Mouse (Mus musculus) c-Kit-negative CD71-positive TER-119-positive erythroid progenitor cells, embryonic 14.5 days (primary cell): ENCODE measurements around the gene Dab1.

Experiments used
- DNase-seq: peaks from one replicate; pipeline ENCODE4 v3.0.0-alpha.2; 2013; ENCODE audit warnings: low read depth, low spot score

The Dab1 gene

GRCm38 (mm10) chr4:104665553-104665952, 1046.4 kb downstream of the Dab1 start:
- no peak for DNase-seq

- no peak for DNase-seq
These were observed 1047.8 kb downstream of the Dab1 start for GRCm38 (mm10) chr4:104666831-104667551.

- no peak for DNase-seq
These were observed 1048.9 kb downstream of the Dab1 start for GRCm38 (mm10) chr4:104668061-104668460.

GRCm38 (mm10) chr4:104669406-104669805, 1050.2 kb downstream of the Dab1 start:
- DNase-seq: no peak

GRCm38 (mm10) chr4:104670741-104671140, 1051.6 kb downstream of the Dab1 start:
- DNase-seq: no peak

- no peak for DNase-seq
These were observed 1054.2 kb downstream of the Dab1 start for GRCm38 (mm10) chr4:104673317-104673716.

- no peak for DNase-seq
These were observed 1055.5 kb downstream of the Dab1 start for GRCm38 (mm10) chr4:104674706-104675105.

- no peak for DNase-seq
These were observed 1059.1 kb downstream of the Dab1 start for GRCm38 (mm10) chr4:104678234-104678633.

- DNase-seq: no peak
These were observed 1061.3 kb downstream of the Dab1 start for GRCm38 (mm10) chr4:104680475-104680874.

- no peak for DNase-seq
These were observed 1067.1 kb downstream of the Dab1 start for GRCm38 (mm10) chr4:104686137-104686809.

GRCm38 (mm10) chr4:104689047-104689446, 1069.9 kb downstream of the Dab1 start:
- DNase-seq: no peak

GRCm38 (mm10) chr4:104691026-104691425, 1071.9 kb downstream of the Dab1 start:
- DNase-seq: no peak

- no peak for DNase-seq
These were observed 1075.0 kb downstream of the Dab1 start for GRCm38 (mm10) chr4:104694188-104694587.

GRCm38 (mm10) chr4:104696522-104696921, 1077.4 kb downstream of the Dab1 start:
- no peak for DNase-seq

- DNase-seq: no peak
These were observed 1078.5 kb downstream of the Dab1 start for GRCm38 (mm10) chr4:104697703-104698102.

- no peak for DNase-seq
These were observed 1086.8 kb downstream of the Dab1 start for GRCm38 (mm10) chr4:104705664-104706645.

GRCm38 (mm10) chr4:104712338-104713083, 1093.4 kb downstream of the Dab1 start:
- DNase-seq: no peak

- DNase-seq: no peak
These were observed 1095.9 kb downstream of the Dab1 start for GRCm38 (mm10) chr4:104714925-104715519.

GRCm38 (mm10) chr4:104715857-104716256, 1096.7 kb downstream of the Dab1 start:
- no peak for DNase-seq

- no peak for DNase-seq
These were observed 1097.3 kb downstream of the Dab1 start for GRCm38 (mm10) chr4:104716506-104716905.
